Mouse (Mus musculus) neutrophil, adult 83 days (primary cell): ENCODE data around the gene Jade2. TPM values are rescaled to one million over a fixed set of nuclear protein-coding genes. Genes with fewer than 3 reads are reported as not detected.

Experiments
- total RNA-seq, 2 experiments: library from RNA; stranded (reverse); gene quantifications; one replicate each; pipeline ENCODE4 v1.2.4; 2023

The Jade2 gene
- 1 to 10 TPM; 7.8 to 8.9 TPM for total RNA-seq

DNA sequence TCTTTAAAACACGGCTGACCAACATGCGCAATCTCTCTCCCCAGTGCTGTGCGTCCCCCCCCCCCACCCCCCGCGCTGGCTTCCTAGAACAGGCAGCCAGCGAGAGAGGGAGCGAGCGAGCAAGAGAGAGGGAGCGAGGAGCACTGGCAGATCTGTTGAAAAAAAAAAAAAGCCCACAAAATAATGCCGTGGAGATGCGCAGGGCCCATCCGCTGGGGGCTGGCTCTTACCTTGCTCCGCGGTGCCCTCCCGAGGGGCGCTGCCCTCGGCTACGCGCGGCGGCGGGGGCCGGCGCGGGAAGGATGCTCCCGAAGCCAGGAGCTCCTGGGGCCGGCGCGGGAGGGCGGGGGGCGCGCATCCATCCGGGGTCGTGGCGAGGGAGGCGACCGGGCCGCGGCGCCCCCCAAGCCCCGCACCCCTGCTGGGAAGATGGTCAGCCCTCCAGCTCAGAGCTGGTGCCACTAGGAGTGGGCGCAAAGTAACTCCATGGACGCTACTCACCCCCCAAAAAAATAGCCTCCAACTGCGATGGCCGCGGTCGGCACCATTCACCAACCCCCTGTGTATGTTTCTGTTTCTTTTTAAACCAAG is at the start of gene Jade2:
TSS of gene Jade2 (minus strand) at position 573 of the 591 bp plus-strand sequence.

Other genes with a start within 250 kb of the Jade2 start
- gene Nhp2, start 237.9 kb downstream of the Jade2 start, total RNA-seq, result 10 to 100 TPM; 34.3 to 35.7 TPM
- gene Rmnd5b, start 221.8 kb downstream of the Jade2 start, total RNA-seq, result 10 to 100 TPM; 52.0 to 60.1 TPM
- gene N4bp3, start 206.8 kb downstream of the Jade2 start, total RNA-seq, result 1 to 10 TPM; 2.4 to 4.9 TPM
- gene D930048N14Rik, start 206.7 kb downstream of the Jade2 start, total RNA-seq, result under 1 TPM; 0.15 to 0.26 TPM
- 1 to 10 TPM; 7.0 to 9.3 TPM for gene 0610009B22Rik, start 168.8 kb downstream of the Jade2 start, total RNA-seq
- gene Sec24a, start 94.0 kb downstream of the Jade2 start, total RNA-seq, result 10 to 100 TPM; 15.1 to 15.6 TPM
- 10 to 100 TPM; 23.9 to 26.9 TPM for gene Sar1b, start 94.0 kb downstream of the Jade2 start, total RNA-seq
- 10 to 100 TPM; 32.5 to 33.1 TPM for gene Cdkn2aipnl, start 110.0 kb upstream of the Jade2 start, total RNA-seq
- gene Ube2b, start 143.1 kb upstream of the Jade2 start, total RNA-seq, result 100 to 1,000 TPM; 122 to 139 TPM
- 1 to 10 TPM; 2.7 to 2.8 TPM for gene Cdkl3, start 146.6 kb upstream of the Jade2 start, total RNA-seq
- gene Ppp2ca, start 241.0 kb upstream of the Jade2 start, total RNA-seq, result 10 to 100 TPM; 61.3 to 78.7 TPM